Mouse (Mus musculus) frontal cortex, adult (tissue): ENCODE measurements around the gene Hoxc8.

Source experiments
- ATAC-seq: cut with Nextera tagmentation; 2 replicates; pipeline ENCODE4 v1.9.2; 2017; ENCODE audit warnings: mild to moderate bottlenecking, moderate library complexity, mixed read lengths; ENCODE audit not compliant: low TSS enrichment

Hoxc8 gene

GRCm38 (mm10) chr15:102965003-102965891, 25.2 kb upstream of the Hoxc8 start:
- ATAC-seq: no peak

- ATAC-seq: no peak
These were observed 24.3 kb upstream of the Hoxc8 start for GRCm38 (mm10) chr15:102965892-102966775.

- no peak for ATAC-seq
These were observed 23.6 kb upstream of the Hoxc8 start, which contains the start of gene Hoxc10 for GRCm38 (mm10) chr15:102966776-102967311. TSS of gene Hoxc10 (plus strand) at chr15:102966796.

GRCm38 (mm10) chr15:102967312-102967510, 23.2 kb upstream of the Hoxc8 start, which contains the start of gene Hoxc5:
TSS of gene Hoxc5 (plus strand) at chr15:102967443.
- ATAC-seq: no peak

- ATAC-seq: no peak
These were observed 22.7 kb upstream of the Hoxc8 start for GRCm38 (mm10) chr15:102967511-102968397.

- no peak for ATAC-seq
These were observed 21.1 kb upstream of the Hoxc8 start for GRCm38 (mm10) chr15:102969296-102969695.

GRCm38 (mm10) chr15:102970740-102971139, 19.7 kb upstream of the Hoxc8 start:
- no peak for ATAC-seq

GRCm38 (mm10) chr15:102972254-102972653, 18.2 kb upstream of the Hoxc8 start:
- ATAC-seq: no peak

- ATAC-seq: no peak
These were observed 17.7 kb upstream of the Hoxc8 start for GRCm38 (mm10) chr15:102972753-102973152.

- no peak for ATAC-seq
These were observed 15.4 kb upstream of the Hoxc8 start for GRCm38 (mm10) chr15:102975034-102975433.

GRCm38 (mm10) chr15:102975688-102976111, 14.7 kb upstream of the Hoxc8 start:
- no peak for ATAC-seq

GRCm38 (mm10) chr15:102976171-102976570, 14.2 kb upstream of the Hoxc8 start, which contains the start of gene Hoxc9:
TSS of gene Hoxc9 (plus strand) at chr15:102976439.
- ATAC-seq: no peak

- no peak for ATAC-seq
These were observed 13.6 kb upstream of the Hoxc8 start for GRCm38 (mm10) chr15:102976631-102977422.

- no peak for ATAC-seq
These were observed 12.9 kb upstream of the Hoxc8 start for GRCm38 (mm10) chr15:102977423-102977974.

GRCm38 (mm10) chr15:102978615-102979515, 11.5 kb upstream of the Hoxc8 start:
- ATAC-seq: no peak

GRCm38 (mm10) chr15:102979936-102980335, 10.5 kb upstream of the Hoxc8 start:
- no peak for ATAC-seq

- no peak for ATAC-seq
These were observed 10.1 kb upstream of the Hoxc8 start for GRCm38 (mm10) chr15:102980352-102980751.

- no peak for ATAC-seq
These were observed 9.5 kb upstream of the Hoxc8 start for GRCm38 (mm10) chr15:102980912-102981311.
